Mouse (Mus musculus) kidney, postnatal 0 days (tissue): ENCODE measurements around the gene Tnfsfm13. TPM values are rescaled to one million over a fixed set of nuclear protein-coding genes. Genes with fewer than 3 reads are reported as not detected.
"Not testable (repeated sequence)": the region's sequence is repeated elsewhere in the genome, so short reads cannot be mapped to it uniquely, and the experiment has no call there.

ENCODE experiments used
- ATAC-seq: fragments of 200-750 bp; cut with Nextera tagmentation; replicated peaks from 2 replicates; pipeline ENCODE4 v1.8.0; 2017; ENCODE audit warnings: low read depth, moderate number of reproducible peaks, moderate TSS enrichment, moderate library complexity; ENCODE audit not compliant: low FRiP score
- DNase-seq: peaks from one replicate; pipeline ENCODE4 v3.0.0-alpha.2; 2016; ENCODE audit warnings: low spot score
- H3K27ac ChIP-seq: fragments of 300-500 bp; sonication (generic); 2 replicates; pipeline ENCODE4 v1.5.1; 2014; ENCODE audit warnings: mild to moderate bottlenecking
- H3K27me3 ChIP-seq: fragments of 300-500 bp; sonication (generic); 2 replicates; pipeline ENCODE4 v1.6.1; 2014; ENCODE audit warnings: low read length, mixed read lengths; ENCODE audit not compliant: insufficient read depth
- H3K36me3 ChIP-seq: fragments of 300-500 bp; sonication (generic); 2 replicates; pipeline ENCODE4 v1.6.1; 2014; ENCODE audit warnings: low read length, mixed read lengths; ENCODE audit not compliant: insufficient read depth
- H3K4me1 ChIP-seq: fragments of 300-500 bp; sonication (generic); replicated peaks from 2 replicates; pipeline ENCODE4 v1.6.1; 2014; ENCODE audit warnings: antibody characterized with exemption, low read length, mixed read lengths; ENCODE audit not compliant: insufficient read depth
- H3K4me2 ChIP-seq: fragments of 300-500 bp; sonication (generic); 2 replicates; pipeline ENCODE4 v1.6.1; 2014; ENCODE audit warnings: mild to moderate bottlenecking, low read length, moderate library complexity, mixed read lengths
- H3K4me3 ChIP-seq: fragments of 300-500 bp; sonication (generic); replicated peaks from 2 replicates; pipeline ENCODE4 v1.5.1; 2014; ENCODE audit warnings: low read depth, low read length
- H3K9ac ChIP-seq: fragments of 300-500 bp; sonication (generic); 2 replicates; pipeline ENCODE4 v1.6.1; 2014; ENCODE audit warnings: low read depth, low read length
- H3K9me3 ChIP-seq: fragments of 300-500 bp; sonication (generic); replicated peaks from 2 replicates; pipeline ENCODE4 v1.6.1; 2016; ENCODE audit warnings: low read length, inconsistent platforms, mixed read lengths
- CTCF ChIP-seq: IDR thresholded peaks from 2 replicates; pipeline ENCODE4 v1.5.1; 2016; ENCODE audit warnings: antibody characterized with exemption, low read depth, mild to moderate bottlenecking, moderate library complexity
- WGBS: fragments of 180-500 bp; shearing (Covaris S2); extraction: QIAGEN DNeasy Blood & Tissue Kit; methylation state at CpG from one replicate; pipeline ENCODE4 v1.1.7; 2014; 5-methylcytosine and 5-hydroxymethylcytosine counted together
- polyA plus RNA-seq: library from polyadenylated mRNA; unstranded; fragments of >200 nt; fragmentation: Nextera tagmentation; extraction: Ambion mirVana; gene quantifications from 2 replicates; pipeline ENCODE4 v1.2.1, GENCODE M21; 2015

Gene Tnfsfm13
- polyA plus RNA-seq, 1 experiment from 2014 or later = 8.0 TPM

GRCm38 (mm10) chr11:69707480-69707847, 11.6 kb upstream of the Tnfsfm13 start:
- TF ChIP-seq CTCF = no peak
- H3K36me3 ChIP-seq = no peaks in the 10 kb centered on the region
- no peaks in the 10 kb centered on the region for H3K27me3 ChIP-seq
- H3K4me2 ChIP-seq = no peak overlapping the region
- 89% methylated on average over 4 of the region's 4 CpGs for WGBS
- ATAC-seq = no peak
- DNase-seq = no peak
- H3K4me3 ChIP-seq = no peak overlapping the region
- H3K4me1 ChIP-seq = no peaks in the 10 kb centered on the region
- H3K9me3 ChIP-seq = no peaks in the 10 kb centered on the region
- no peak overlapping the region for H3K9ac ChIP-seq
- no peak overlapping the region for H3K27ac ChIP-seq

DNA sequence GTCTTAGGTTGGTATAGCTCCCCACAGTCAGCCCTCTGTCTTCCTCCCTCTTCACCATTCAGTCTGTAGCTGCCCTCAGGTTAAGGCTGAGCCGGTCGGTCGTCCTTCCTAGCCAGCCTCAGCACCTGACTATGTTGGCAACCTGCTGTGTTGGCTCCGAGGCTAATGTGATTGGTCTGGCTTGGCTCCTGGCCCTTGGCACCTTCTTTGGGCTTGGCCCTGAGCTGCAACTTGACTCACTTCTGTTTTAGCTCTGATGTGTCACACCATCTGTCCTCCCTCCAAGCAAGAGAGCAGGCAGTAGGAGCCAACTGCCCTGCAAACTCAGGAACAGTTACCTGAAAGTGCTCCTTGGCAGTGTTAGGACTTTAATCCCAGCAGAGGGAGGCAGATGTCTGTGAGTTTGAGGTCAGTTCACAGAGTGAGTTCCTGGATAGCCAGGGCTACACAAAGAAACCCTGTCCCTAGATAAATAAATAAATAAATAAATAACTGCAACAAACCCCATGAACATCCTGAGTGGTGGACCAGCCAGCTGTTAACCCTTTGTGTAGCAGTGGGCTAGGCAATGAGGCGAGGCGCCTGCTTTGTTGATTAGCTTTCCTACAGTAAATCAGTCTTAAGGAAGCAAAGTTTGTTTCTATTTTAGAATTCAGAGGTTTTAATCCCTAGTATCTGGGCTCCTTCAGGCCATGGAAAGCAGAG, 11.0 kb upstream of the Tnfsfm13 start:
- Histone ChIP-seq H3K27ac (no peak overlapping the region), H3K36me3 (no peaks in the 10 kb centered on the region), H3K27me3 (no peaks in the 10 kb centered on the region), H3K4me1 (no peaks in the 10 kb centered on the region), H3K9me3 (no peaks in the 10 kb centered on the region), H3K4me3 (no peak overlapping the region), H3K9ac (no peak overlapping the region), H3K4me2 (no peak overlapping the region)
- 55% methylated on average over 6 of the region's 6 CpGs for WGBS
- no peak for DNase-seq
- no peak for TF ChIP-seq CTCF
- ATAC-seq = no peak

GRCm38 (mm10) chr11:69704613-69705010, 8.7 kb upstream of the Tnfsfm13 start:
- H3K9me3 ChIP-seq = no peaks in the 10 kb centered on the region
- 32% methylated on average over 2 of the region's 2 CpGs for WGBS
- no peak for ATAC-seq

DNA sequence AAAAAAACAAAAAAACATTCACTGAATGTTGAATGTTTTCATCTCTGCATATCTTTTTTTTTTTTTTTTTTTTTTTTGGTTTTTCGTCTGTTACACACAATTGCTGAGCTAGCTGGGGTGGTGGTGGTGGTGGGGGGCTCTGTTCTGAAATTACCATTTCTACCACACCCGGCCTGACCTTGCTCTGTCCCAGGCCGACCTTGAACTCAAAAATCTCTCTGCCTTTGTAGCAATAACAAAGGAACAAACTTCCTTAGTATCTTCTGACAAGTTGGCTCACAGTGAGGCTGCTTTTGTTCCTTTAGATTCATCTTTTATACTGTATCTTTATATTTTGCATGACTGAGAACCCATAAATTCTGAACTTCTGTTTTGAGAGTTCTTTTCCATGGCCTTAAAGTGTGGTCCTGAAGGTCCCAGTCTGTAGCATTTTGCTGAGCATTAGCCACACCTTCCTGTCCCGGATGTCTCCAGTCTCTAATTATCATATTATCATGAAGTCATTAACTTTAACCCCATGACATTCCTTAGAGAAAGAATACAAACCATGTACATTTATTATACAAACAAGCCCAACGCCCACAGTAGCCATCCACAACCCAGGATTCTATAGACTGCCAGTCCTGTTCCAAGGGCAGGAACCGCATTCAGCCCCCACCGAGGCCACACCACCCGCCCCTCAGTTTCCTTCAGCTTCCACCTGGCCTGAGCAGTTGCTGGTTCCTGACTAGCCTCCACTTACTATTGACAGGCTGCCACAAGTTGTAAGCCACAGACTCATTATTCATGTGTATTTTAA, 8.1 kb upstream of the Tnfsfm13 start:
- no peak overlapping the region for H3K27ac ChIP-seq
- no peaks in the 10 kb centered on the region for H3K27me3 ChIP-seq
- no peaks in the 10 kb centered on the region for H3K9me3 ChIP-seq
- 64% methylated on average over 8 of the region's 8 CpGs for whole genome bisulfite sequencing
- H3K36me3 ChIP-seq = no peaks in the 10 kb centered on the region
- H3K4me1 ChIP-seq = no peaks in the 10 kb centered on the region
- TF ChIP-seq CTCF = no peak
- no peak for DNase-seq
- H3K9ac ChIP-seq = no peak overlapping the region
- no peak overlapping the region for H3K4me3 ChIP-seq
- no peak for ATAC-seq
- no peak overlapping the region for H3K4me2 ChIP-seq

More at GRCm38 (mm10) chr11:69704613-69705010, 8.7 kb upstream of the Tnfsfm13 start:
- Histone ChIP-seq H3K36me3 (no peaks in the 10 kb centered on the region), H3K27ac (no peak overlapping the region), H3K27me3 (no peaks in the 10 kb centered on the region), H3K4me3 (no peak overlapping the region), H3K9ac (no peak overlapping the region), H3K4me1 (no peaks in the 10 kb centered on the region), H3K4me2 (no peak overlapping the region)
- no peak for DNase-seq
- no peak for TF ChIP-seq CTCF

- 65% methylated on average over 2 of the region's 3 CpGs for WGBS
- DNase-seq, H3K9ac ChIP-seq, H3K36me3 ChIP-seq, H3K27ac ChIP-seq, ATAC-seq, H3K4me1 ChIP-seq, H3K9me3 ChIP-seq, H3K4me3 ChIP-seq, H3K4me2 ChIP-seq, H3K27me3 ChIP-seq: not testable (repeated sequence)
These were observed 7.5 kb upstream of the Tnfsfm13 start for GRCm38 (mm10) chr11:69703381-69703780.

DNA sequence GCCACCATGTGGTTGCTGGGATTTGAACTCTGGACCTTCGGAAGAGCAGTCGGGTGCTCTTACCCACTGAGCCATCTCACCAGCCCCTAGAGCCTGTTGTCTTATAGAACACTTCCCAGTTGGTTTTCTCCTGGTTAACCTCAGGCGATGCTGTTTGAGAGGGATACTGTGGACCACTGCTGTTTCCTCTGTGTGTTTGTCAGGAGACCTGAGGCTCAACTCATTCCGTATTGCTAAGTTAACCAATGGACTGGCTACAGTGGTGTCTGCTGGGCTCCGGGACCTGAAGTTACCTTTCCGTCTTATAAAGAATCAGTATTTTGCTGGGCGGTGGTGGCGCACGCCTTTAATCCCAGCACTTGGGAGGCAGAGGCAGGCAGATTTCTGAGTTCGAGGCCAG, 7.0 kb upstream of the Tnfsfm13 start:
- not testable (repeated sequence) for H3K9me3 ChIP-seq, H3K4me2 ChIP-seq, DNase-seq, H3K4me3 ChIP-seq, ATAC-seq, H3K27me3 ChIP-seq, H3K27ac ChIP-seq, H3K9ac ChIP-seq, H3K4me1 ChIP-seq, H3K36me3 ChIP-seq
- 94% methylated on average over 9 of the region's 10 CpGs for WGBS
